Mouse (Mus musculus): ENCODE measurements around the gene Gnptg. TPM values are rescaled to one million over a fixed set of nuclear protein-coding genes. Genes with fewer than 3 reads are reported as not detected.

Gnptg gene
- total and polyA plus RNA-seq, 3 experiments = 8.7 to 10.8 TPM; not detected in 1

GRCm38 (mm10) chr17:25282133-25282532 lies 42.2 kb upstream of the Gnptg start (continued):
- TF ChIP-seq MAFK (IDR thresholded peaks at IDR 0.05; ENCODE audit: borderline replicate concordance, low read depth, low read length) = no peak

DNA sequence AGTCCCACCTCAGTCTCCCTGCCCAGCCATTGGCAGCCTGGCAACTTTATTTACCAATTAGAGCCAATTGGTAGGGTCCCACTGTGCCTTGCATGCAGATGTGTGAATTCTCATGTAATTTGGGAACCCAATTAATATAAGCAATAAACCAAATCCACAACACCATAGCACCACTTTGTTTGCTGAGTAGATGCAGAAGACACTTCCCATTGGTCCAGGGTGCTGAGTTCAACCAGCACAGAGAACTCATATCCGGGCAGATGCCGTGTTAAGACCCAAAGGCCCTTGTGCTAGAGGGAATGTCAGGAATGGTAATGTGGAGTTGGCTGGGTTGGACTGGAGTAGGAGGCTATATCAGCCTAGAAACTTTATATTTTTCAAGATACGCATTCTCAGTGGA lies 35.9 kb upstream of the Gnptg start:
- no peak overlapping the region for H3K27ac ChIP-seq (ENCODE audit: control insufficient read depth, low read depth, low read length)
- no peak overlapping the region for H3K9ac ChIP-seq (ENCODE audit: control insufficient read depth, low read depth, low read length, poor library complexity, severe bottlenecking)
- no peaks in the 10 kb centered on the region for H3K9me3 ChIP-seq (replicated peaks; ENCODE audit: insufficient read depth, low read length)
- TF ChIP-seq USF2 (IDR thresholded peaks at IDR 0.05; ENCODE audit: borderline replicate concordance in 1 of 2, insufficient read depth in 1 of 2, low read depth in 1 of 2, low read length in 2 of 2) = no peak
- no peak for TF ChIP-seq CHD1 (IDR thresholded peaks at IDR 0.05; ENCODE audit: low read depth, low read length)
- TF ChIP-seq SMC3 (IDR thresholded peaks at IDR 0.05; ENCODE audit: low read depth, low read length) = no peak
- TF ChIP-seq GATA1 (IDR thresholded peaks at IDR 0.05; ENCODE audit: low read depth, low read length) = no peak
- no peak for TF ChIP-seq MAX (IDR thresholded peaks at IDR 0.05; ENCODE audit: low read length)
- no peak for TF ChIP-seq JUND (IDR thresholded peaks at IDR 0.05; ENCODE audit: low read depth, low read length)
- TF ChIP-seq MEF2A (IDR thresholded peaks at IDR 0.05; ENCODE audit: extremely low read depth, insufficient replicate concordance, low read depth, low read length, poor library complexity, severe bottlenecking) = no peak
- TF ChIP-seq CTCF (IDR thresholded peaks at IDR 0.05 in 2 of 3, conservative IDR thresholded peaks at IDR 0.05 in 1 of 3; ENCODE audit: control insufficient read depth in 1 of 3, insufficient read depth in 1 of 3, low read depth in 2 of 3, low read length in 3 of 3, poor library complexity in 1 of 3, severe bottlenecking in 1 of 3) = no peak
- no peak for TF ChIP-seq MAZ (IDR thresholded peaks at IDR 0.05; ENCODE audit: low read depth, low read length)
- H3K4me1 ChIP-seq (ENCODE audit: control insufficient read depth in 1 of 2, insufficient read depth in 2 of 2, low read length in 2 of 2) = peaks cover 11 to 31% of the 10 kb centered on the region in 2 experiments
- H3K36me3 ChIP-seq (ENCODE audit: control insufficient read depth in 1 of 2, insufficient read depth in 2 of 2, low read length in 2 of 2) = peaks cover 3 to 15% of the 10 kb centered on the region in 2 experiments; a peak in 3 of 4 replicates
- peaks cover 27% of the 10 kb centered on the region for H3K79me2 ChIP-seq (ENCODE audit: control insufficient read depth, insufficient read depth, low read length, poor library complexity)
- H3K4me3 ChIP-seq (ENCODE audit: control insufficient read depth in 1 of 2, insufficient read depth in 1 of 2, low read depth in 2 of 2, low read length in 2 of 2) = no peak overlapping the region
- no peaks in the 10 kb centered on the region for H3K27me3 ChIP-seq (ENCODE audit: control insufficient read depth in 1 of 2, insufficient read depth in 2 of 2, low read length in 2 of 2)
- DNase-seq (ENCODE audit: low read depth, low spot score) = no peak

- H3K9ac ChIP-seq (ENCODE audit: control insufficient read depth, low read depth, low read length, poor library complexity, severe bottlenecking) = peak within 1 kb of the TSS; percentile 95
- peak; percentile 54 for DNase-seq (ENCODE audit: low read depth, low spot score)
- peaks cover 38% of the 10 kb centered on the region for H3K79me2 ChIP-seq (ENCODE audit: control insufficient read depth, insufficient read depth, low read length, poor library complexity)
- H3K27me3 ChIP-seq (ENCODE audit: control insufficient read depth in 1 of 2, insufficient read depth in 2 of 2, low read length in 2 of 2) = no peaks in the 10 kb centered on the region
- H3K4me3 ChIP-seq (ENCODE audit: control insufficient read depth in 1 of 2, insufficient read depth in 1 of 2, low read depth in 2 of 2, low read length in 2 of 2) = peak within 1 kb of the TSS; percentile 81 to 91
- H3K36me3 ChIP-seq (ENCODE audit: control insufficient read depth in 1 of 2, insufficient read depth in 2 of 2, low read length in 2 of 2) = peaks cover 9 to 18% of the 10 kb centered on the region in 2 experiments
- H3K9me3 ChIP-seq (replicated peaks; ENCODE audit: insufficient read depth, low read length) = no peaks in the 10 kb centered on the region
- peak within 1 kb of the TSS; percentile 96 for H3K27ac ChIP-seq (ENCODE audit: control insufficient read depth, low read depth, low read length)
- H3K4me1 ChIP-seq (ENCODE audit: control insufficient read depth in 1 of 2, insufficient read depth in 2 of 2, low read length in 2 of 2) = peaks cover 9 to 34% of the 10 kb centered on the region in 2 experiments
- TF ChIP-seq POLR2AphosphoS5 (IDR thresholded peaks at IDR 0.05; ENCODE audit: borderline replicate concordance, low read depth, low read length) (no peak), UBTF (IDR thresholded peaks at IDR 0.05; ENCODE audit: borderline replicate concordance, insufficient read depth, low read depth, low read length) (no peak), TAL1 (IDR thresholded peaks at IDR 0.05; ENCODE audit: low read length) (no peak), BHLHE40 (IDR thresholded peaks at IDR 0.05; ENCODE audit: borderline replicate concordance, low read depth, low read length) (no peak), RAD21 (IDR thresholded peaks at IDR 0.05; ENCODE audit: low read depth, low read length) (no peak), MAX (IDR thresholded peaks at IDR 0.05; ENCODE audit: low read length) (no peak), MAZ (IDR thresholded peaks at IDR 0.05; ENCODE audit: low read depth, low read length) (no peak), MXI1 (IDR thresholded peaks at IDR 0.05; ENCODE audit: low read depth, low read length) (no peak; the same call in 1 of the 2 replicates), ETS1 (IDR thresholded peaks at IDR 0.05; ENCODE audit: low read depth, low read length) (no peak; the same call in 1 of the 2 replicates), NRF1 (IDR thresholded peaks at IDR 0.05; ENCODE audit: insufficient read depth, low read depth, low read length, poor library complexity, severe bottlenecking) (no peak), POLR2A (IDR thresholded peaks at IDR 0.05; ENCODE audit: control insufficient read depth in 1 of 2, insufficient read depth in 1 of 2, low read depth in 1 of 2, low read length in 2 of 2, poor library complexity in 1 of 2) (peak; percentile 15 to 66; a peak in 2 of 4 replicates), SIN3A (IDR thresholded peaks at IDR 0.05; ENCODE audit: low read length) (no peak), MAFK (IDR thresholded peaks at IDR 0.05; ENCODE audit: borderline replicate concordance, low read depth, low read length) (no peak), ZKSCAN1 (IDR thresholded peaks at IDR 0.05; ENCODE audit: low read depth, low read length) (no peak), USF2 (IDR thresholded peaks at IDR 0.05; ENCODE audit: borderline replicate concordance in 1 of 2, insufficient read depth in 1 of 2, low read depth in 1 of 2, low read length in 2 of 2) (no peak), KAT2A (conservative IDR thresholded peaks at IDR 0.05; ENCODE audit: low read depth, low read length) (no peak), MYC (IDR thresholded peaks at IDR 0.05; ENCODE audit: low read depth, low read length) (no peak), ZMIZ1 (IDR thresholded peaks at IDR 0.05; ENCODE audit: low read depth, low read length) (peak; percentile 94), CHD1 (IDR thresholded peaks at IDR 0.05; ENCODE audit: low read depth, low read length) (no peak), CHD2 (IDR thresholded peaks at IDR 0.05; ENCODE audit: low read length) (no peak), GABPA (IDR thresholded peaks at IDR 0.05; ENCODE audit: low read depth, low read length) (no peak), MYB (IDR thresholded peaks at IDR 0.05; ENCODE audit: low read depth, low read length) (no peak)
These were observed 34.8 kb upstream of the Gnptg start, which contains the start of gene Ube2i for GRCm38 (mm10) chr17:25274571-25275346. Gene Ube2i (minus strand): TSS chr17:25274622.
